Mouse (Mus musculus) natural killer cell, adult 2 months (primary cell): ENCODE data around the gene Isca1.
A peak's percentile ranks its signal among the peaks of the same experiment; 100 is the strongest.
"Not testable (repeated sequence)": the region's sequence is repeated elsewhere in the genome, so short reads cannot be mapped to it uniquely, and the experiment has no call there.

Experiments used
- DNase-seq, 2 experiments: peaks; one replicate each; pipeline ENCODE4 v3.0.0; 2022; ENCODE audit warnings: low spot score in 2 of 2

The Isca1 gene

DNA sequence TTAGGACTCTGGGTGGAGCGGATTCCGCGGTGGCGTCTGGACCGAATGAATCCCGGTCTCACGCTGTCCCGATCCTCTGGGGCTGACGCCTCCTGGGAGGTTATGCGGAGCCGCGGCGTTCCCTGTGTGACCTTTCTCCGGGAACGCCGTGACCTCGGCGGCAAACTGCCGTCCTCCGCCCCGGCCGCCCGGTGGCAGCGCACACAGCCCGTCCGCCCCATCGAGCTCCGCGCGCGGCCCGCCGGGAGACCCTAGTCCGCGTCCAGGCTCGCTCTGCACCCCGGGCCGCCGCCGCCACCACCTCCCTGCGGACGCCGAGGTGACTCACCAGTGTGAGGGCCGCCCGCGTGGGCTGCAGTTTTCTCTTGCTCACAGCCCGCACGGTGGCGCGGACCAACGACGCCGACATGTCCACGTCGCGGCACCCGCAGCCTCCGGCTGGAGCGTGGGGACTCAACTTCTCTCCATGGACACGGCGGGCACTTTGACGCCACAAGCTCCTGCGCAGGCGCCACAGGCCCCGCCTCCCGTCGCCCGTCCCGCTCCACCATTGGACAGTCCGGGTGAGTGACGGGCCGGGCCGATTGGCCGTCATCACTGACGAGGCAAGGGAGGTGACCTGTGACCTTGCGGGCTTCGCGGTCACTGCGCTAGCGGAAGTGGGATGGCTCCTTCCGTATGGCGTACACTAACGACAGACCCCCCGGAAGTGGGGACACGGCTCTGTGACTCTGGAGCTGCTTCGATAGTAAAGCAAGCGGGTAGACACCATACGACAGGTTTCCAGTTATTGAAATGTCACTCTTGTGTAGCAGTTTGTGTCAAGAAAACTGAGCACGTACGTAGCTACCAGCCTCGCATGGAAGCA lies at the start of gene Isca1:
Gene Isca1, minus strand, starts transcription at position 515 of the 868 bp plus-strand sequence.
- peak; percentile 99 for DNase-seq

DNA sequence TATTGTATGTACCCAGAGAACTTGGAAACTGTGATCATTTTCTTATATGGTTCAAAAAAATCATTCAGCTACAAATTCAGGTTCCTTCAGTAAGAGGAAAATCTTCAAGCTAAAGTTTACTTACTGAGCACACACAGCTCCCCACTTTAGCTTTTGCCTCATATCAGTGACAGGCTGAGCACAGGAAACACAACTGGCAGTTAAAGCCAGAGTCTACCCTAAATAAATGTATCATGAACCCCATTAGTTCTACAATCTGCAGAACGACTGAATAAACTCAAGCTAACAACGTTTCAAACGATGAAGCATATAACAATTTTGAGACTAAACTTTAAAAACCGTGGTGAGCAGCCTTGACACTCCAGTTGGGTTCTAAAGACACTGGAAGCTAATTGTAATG lies 47.7 kb upstream of the Isca1 start:
- DNase-seq, result no peak

DNA sequence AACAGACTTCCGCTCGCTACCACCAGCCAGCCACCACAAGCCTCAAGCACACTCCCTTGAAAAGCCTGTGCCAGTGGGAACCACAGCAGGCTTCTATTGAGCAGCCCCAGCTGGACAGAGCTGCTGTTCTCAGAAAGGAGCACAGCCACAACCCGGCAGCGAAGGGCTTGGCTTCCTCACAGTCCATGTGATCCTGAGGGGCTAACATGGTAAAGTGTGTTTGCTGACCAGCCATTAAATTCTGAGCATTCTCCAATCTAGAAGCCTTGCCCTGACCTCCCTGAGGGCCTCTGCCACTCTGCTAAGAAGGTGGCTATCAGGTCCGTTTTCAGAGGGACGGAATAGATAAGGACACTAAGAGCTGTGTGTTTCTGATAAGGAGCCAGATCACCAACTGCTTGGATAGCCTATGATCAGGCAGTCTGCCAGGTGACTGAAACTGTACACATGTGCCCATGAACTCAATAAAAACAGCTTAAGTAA lies 44.5 kb upstream of the Isca1 start:
- DNase-seq, result no peak

DNA sequence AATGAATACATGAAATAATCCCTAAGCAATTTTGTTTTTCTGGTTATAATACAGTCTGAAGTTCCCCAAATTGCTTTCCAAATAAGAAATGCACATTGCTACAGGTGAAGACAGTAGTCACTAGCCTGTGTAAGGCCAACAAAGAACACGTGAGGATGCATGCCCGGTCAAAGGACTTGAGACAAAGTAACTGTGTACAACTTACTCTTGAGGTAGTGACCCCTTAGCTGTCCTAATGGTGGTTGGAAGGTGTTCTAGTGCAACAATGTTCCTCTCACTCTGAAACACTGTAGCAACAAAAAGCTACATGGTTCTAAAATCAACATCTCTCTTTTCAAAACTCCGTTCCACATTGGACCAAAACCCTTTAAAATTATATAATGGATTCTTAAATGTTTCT lies 42.0 kb upstream of the Isca1 start:
- DNase-seq, result no peak

DNA sequence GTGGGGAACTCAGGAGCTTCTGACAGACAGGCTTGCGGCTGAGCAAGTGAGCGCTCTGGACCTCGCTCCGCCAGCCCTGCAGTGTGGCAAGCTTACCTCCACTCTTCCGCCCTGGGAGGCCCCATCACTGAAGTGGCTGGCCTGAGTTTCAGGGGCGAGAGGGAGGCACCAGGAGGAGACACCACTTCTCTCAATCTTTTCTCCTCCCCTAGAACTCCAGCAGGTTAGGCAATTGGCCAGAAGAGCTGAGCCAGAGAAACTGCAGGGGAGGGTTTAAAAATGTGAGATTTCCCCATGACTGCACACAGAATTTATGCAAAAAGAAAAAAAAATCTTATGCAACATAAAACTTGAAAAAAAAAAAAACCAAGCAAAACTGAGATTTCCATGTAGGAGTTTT lies 31.4 kb upstream of the Isca1 start:
- DNase-seq, result no peak

DNA sequence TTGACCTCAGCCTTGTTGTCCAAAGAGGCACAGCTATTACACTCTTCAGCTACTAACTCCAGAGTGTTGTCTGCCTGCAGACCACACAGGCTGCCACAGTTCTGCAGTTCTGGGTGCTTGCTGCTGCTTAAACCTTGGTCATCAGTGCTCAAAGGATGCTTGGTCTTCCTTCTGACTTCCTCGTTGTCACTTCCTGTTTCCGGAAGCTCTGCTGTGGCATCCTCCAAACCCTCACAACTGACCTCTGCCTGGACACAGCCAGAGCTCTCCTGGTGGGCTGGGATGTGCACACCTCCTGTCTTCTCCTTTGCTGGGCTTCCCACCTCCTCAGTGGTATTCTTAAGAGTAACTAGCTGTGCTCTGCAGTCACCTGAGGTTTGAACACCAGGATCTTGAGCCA lies 30.5 kb upstream of the Isca1 start:
- DNase-seq, result no peak

DNA sequence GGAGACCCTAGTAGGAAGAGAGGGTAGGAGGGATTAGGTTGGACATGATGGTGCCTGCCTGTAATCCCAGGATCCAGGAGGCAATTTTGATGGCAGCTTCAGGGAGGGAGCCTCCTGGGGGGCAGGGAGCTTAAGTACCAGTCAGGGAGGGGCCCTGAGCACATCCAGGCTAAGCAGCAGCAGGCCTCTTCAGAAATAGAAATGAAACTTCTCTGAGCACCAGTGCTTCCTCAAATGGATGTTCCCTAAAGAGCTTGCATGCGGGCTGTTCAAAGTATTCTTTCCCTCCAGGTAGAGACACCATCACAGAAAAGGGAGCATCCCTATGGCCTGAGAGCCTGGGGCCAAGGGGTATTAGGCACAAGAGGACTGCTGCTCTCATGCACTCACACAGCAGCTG lies 28.7 kb upstream of the Isca1 start:
- DNase-seq, result no peak

DNA sequence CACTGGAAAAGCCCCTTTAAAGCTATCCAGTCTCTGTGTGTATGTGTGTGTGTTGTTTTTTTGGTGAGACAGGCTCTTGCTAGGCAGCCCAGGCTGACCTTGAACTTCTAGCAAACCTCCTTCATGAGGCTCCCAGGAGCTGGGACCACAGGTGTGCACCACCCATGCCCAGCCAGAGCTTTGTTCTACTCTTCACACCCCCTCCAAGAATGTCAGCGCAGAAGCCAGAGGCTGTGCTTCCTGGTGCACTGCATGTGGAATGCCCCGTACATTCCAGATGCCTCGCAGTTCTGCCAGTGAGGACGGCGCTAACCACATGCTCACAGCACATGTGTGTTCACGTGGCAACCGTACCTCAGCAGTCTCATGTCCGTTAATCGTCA lies 26.8 kb upstream of the Isca1 start:
- no peak for DNase-seq

DNA sequence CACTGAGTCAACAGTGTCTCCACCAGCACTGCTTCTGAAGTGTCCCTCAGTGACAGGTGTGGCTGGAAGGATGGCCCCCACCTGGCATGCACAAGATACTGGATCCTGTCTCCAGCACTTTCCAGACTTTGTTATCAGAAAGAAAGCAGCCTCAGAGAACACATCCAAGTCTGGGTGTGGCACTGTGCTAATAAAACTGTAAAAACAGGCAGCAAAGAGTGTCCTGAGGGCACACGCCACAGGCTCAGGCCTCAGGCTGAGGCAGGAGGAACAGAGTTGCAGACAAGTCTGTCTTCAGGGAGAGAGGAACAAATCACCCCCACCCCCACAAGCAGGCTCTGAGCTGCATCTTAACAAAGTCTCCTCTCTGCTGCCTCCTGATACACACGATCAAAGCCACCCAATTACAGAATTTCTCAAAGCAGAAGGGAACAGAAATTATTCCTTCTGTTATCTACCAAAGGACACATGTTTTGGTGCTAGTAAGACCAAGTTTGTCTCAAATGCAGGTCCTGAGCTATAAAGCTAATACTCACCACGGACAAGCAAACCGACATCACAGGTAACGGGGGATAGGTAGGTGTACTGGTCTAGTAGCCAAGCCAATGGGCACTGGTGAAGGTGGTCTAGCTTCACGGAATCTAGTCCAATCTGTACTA lies 26.3 kb upstream of the Isca1 start:
- DNase-seq, result no peak

DNA sequence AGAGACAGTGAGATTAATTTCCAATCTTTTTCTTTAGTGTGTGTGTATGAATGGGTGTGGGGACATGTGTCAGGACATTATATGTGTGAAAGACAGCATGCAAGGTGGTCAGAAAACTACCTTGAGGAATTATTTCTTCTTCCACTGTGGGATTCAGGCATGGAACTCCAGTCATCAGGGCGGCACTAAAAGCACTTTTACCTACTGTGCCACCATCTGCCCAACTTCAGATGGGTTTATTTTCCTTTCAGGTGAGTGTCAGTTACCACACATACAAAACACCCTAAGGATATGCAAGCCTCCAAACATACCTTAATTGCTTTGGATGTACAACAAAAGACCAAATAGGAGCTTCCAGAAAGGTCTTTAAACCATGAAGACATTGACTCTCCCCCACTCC lies 25.2 kb upstream of the Isca1 start:
- DNase-seq, result no peak

DNA sequence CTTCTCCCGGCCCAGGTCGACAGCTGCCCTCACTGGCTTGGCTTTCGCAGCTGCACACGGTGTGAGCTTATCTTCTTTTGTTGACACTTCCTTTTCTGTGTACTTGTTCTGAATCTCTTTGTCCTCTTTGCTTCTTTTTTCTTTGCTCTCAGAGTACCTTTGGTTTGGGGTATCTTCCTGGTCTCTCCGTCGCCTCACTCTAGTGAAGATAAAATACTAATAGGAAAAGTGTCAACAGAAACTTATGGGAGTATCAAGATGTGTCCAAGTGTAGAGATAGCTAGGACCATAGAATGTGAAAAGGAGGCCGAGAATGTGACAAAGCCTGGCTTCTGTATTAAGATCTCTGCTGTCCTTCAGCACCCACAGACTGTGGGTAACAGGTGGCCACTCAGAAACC lies 12.5 kb upstream of the Isca1 start, which contains the start of gene Gm49354:
Gene Gm49354, minus strand, starts transcription at position 101 of the 400 bp plus-strand sequence.
- DNase-seq, result peak in 1 of 2 experiments; percentile 18

DNA sequence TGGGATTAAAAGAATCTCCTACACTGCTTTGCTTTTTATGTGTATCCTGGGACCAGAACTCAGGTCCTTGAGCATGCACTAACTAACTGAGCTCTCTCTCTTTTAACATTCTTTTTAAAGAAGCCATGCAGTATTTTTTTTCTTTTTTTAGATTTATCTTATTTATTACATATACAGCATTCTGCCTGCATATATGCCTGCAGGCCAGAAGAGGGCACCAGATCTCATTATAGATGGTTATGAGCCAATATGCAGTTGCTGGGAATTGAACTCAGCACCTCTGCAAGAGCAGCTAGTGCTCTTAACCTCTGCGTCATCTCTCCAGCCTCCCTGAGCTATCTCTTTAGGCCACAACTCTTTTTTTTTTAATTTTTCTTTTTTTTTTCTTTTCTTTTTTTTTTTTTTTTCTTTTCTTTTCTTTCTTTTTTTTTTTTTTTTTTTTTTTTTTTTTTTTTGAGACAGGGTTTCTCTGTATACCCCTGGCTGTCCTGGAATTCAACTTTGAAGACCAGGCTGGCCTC lies 10.2 kb upstream of the Isca1 start:
- DNase-seq, result not testable (repeated sequence)

DNA sequence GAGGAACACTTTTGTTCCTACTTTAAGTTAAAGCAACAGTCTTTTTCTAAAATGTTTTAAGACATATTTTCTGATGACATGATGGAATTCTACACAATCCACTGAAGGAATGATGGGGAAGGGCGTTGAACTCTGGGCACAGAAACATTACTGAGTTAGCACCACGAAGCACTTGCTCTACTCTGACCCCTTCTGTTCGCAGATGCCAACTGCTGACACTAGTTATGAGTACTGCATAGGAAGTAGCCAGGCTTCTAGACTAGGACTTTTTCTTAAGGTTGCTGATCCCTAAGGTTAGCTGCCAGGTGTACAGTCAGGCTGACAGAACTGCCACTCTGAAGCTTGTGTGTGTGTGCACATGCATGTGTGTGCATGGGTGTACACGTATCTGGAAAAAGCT lies 9.6 kb upstream of the Isca1 start:
- no peak for DNase-seq

DNA sequence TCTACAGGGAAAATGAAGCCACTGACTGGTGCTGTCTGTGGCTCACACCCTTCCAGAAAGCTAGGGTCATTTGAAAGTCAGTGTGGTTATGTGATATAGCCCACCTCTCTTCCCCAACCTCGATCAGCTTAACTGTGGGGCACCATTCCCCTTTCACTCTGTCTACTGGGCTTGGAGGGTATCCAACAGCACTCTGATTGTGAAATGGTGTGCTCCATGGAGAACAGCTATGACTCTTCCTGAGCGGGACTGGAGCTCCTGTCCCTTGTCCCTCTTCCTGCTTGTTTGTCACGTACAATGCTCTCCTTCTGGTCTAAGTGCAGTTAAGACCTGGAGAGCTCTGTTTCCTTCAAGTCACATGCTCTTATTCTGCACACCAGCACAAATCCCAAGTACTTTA lies 5.6 kb upstream of the Isca1 start:
- no peak for DNase-seq

DNA sequence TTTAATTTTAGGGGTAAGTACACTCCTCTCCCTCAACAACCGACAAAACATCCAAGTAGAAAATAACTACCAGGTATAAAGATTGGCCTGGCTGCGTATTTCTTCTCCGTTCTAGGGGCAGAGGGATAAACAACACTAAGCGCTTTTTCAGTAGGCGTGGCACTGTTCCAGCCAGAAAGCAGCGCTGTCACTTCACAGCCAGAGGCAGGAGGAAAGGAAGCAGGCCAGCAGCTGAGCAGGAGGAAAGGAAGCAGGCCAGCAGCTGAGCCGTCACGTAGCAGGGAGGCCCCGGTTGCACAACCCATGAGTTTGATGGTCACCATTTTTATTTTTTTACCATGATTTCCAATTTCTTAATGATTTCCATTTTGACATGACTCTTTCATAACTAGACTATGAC lies 1.6 kb upstream of the Isca1 start:
- peak; percentile 33 to 45 for DNase-seq

DNA sequence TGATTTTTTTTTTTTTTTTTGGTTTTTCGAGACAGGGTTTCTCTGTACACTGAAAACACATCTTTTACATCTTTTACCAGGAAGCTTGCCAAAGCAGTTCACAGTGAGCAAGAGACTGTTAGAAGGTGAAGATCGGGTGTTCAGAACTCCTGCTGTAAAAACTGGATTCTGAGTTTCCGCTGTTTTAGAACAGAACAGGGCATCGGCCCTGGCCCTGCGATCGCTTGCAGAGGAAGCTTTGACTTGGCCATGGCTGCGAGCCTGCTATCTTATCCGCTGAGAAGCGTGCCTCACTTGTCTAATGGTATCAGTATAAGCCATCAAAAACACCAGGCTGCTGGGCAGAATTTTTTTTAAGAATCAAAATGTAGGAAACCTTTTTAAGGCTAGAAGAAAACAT lies 1.2 kb upstream of the Isca1 start:
- no peak for DNase-seq

DNA sequence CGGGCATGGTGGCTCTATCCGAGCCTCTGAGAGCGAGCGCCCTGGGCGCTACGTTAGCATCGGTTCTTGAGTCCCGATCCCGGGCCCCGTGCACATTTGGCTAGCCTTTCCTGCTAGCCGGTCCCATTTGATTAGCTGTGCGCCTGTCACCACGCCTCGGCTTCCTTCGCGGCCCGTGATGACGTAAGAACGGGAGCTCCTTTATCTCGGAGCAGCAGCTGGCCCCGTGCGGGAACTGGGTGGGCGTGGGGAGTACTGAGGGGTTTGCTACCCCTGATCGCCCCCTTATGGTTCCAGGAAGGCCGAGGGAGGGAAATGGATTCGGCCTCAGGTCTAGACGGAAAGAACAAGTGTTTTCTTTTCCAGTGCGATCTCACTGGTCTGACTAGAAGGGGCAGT lies 553 bp upstream of the Isca1 start:
- DNase-seq, result peak; percentile 82 to 84

DNA sequence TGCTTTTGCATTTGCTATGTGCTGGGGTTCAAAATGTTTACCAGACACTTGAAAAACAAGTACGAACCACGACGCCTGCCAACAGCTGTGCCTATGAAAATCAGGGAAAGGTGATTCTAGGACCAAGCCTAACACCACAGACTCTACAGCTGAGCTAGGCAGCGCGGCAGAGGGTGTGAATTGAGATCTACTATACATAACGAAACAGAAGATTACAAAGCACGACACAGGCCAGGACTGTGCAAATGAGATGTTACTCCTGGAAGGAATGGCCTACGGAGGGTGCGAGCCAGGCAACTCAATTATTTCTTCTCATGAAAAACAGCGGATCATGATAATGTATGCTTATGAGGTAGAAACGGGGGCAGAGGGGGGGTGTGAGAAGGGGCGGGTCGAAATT lies 1.1 kb downstream of the Isca1 start:
- DNase-seq, result no peak

DNA sequence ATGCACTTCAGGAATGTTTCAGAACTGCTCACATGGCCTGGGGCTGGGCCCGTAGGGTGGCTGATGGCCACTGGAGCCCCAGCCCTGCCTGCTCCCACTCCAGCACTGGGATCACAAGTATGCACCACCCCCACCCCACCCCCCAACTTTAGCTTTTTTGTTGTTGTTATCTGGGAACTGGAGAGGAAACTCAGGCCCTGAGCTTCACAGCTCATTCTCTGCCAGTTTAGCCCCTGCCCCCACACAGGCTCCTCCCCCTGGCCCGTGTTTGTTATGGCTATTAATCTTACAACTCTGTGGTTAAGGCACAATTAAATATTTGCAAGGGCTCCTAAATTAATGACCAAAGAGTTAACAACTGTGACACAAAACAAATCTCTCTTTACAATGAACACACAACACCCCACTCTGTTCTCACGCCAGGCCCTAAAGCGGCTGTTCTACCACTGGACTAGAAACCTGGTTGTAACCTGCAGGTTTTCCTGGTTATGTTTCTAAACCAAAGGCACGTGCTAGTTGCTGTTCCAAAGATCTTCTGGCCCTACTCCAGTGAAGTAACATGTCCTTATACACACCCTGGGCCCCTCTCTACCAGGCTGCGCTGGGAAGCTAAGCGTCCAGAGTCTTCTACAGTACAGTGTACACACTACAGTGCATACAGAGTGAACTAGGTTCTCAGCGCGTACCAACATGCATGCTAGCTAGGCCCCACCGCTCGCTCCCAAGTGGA lies 2.7 kb downstream of the Isca1 start:
- no peak for DNase-seq

DNA sequence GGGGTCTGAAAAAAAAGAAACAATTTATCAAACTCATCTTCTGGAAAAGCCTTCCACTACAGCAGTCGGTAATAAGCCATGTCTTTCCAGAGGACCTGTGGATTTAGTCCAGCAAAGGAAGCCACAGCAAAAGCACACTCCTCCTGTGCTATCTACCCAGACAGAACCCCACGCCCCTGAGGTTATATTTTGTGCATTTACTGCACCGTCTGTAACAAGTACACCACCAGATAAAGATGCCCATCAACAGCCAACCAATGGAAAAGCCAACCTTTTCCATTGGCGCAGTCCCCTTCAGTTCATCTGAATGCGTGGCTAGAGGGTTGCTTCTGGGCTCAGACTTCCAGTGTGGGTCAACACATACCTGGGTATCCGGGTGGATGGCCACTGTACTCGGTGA lies 6.8 kb downstream of the Isca1 start:
- no peak for DNase-seq

DNA sequence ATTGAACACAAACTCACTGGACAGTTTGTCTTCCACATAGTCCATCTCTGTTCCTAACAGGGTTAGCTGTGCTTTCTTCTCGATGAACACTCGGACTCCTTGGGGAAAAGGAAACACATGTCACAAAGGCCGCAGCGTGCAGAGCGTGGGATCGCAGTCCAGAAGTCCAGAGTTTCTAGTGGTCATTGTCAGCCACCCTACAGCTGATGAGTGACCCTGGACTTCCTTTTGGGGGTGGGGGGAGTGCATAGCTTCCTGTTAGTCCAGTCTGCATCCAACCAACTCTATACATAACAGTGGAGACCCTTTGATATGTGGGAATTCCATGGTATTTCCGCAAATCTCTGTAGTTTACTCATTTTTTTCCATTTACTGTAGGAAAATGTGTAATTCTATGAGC lies 12.7 kb downstream of the Isca1 start:
- DNase-seq, result peak in 1 of 2 experiments; percentile 10

DNA sequence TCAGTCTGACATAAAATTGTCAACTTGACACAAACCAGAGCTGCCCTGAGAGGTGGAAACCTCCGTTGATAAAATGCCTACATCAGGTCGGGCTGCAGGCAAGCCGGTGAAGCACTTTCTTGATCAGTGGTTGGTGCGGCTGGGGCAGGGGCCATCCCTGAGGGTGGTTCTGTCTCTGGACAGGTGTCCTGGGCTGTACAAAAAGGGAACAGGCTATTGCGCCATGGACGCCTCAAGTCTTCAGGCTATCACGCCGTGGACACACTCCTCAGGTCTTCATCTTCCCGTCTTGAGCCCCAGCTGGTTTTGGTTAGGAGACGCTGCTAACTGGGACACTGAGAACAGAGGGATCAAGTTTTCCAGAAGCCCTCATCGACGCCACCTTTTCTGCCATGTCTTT lies 19.3 kb downstream of the Isca1 start:
- DNase-seq, result no peak
